Mouse (Mus musculus) midbrain, embryonic 14.5 days (tissue): Measurements from ENCODE around the gene Slc37a2. TPM values are rescaled to one million over a fixed set of nuclear protein-coding genes. Genes with fewer than 3 reads are reported as not detected.

Experiments
- ATAC-seq: fragments of 200-750 bp; cut with Nextera tagmentation; 2 replicates; pipeline ENCODE4 v1.8.0; 2017; ENCODE audit warnings: moderate number of reproducible peaks, moderate library complexity; ENCODE audit not compliant: low FRiP score, low TSS enrichment
- DNase-seq: peaks from one replicate; pipeline ENCODE4 v3.0.0-alpha.2; 2015
- H3K27ac ChIP-seq: fragments of 300-500 bp; sonication (generic); replicated peaks from 2 replicates; pipeline ENCODE4 v1.5.1; 2014; ENCODE audit warnings: mild to moderate bottlenecking, low read depth, low read length, moderate library complexity
- H3K27me3 ChIP-seq: fragments of 300-500 bp; sonication (generic); 2 replicates; pipeline ENCODE4 v1.6.1; 2014; ENCODE audit warnings: low read length, control low read depth, mixed read lengths; ENCODE audit not compliant: control insufficient read depth, insufficient read depth
- H3K36me3 ChIP-seq: fragments of 300-500 bp; sonication (generic); 2 replicates; pipeline ENCODE4 v1.6.1; 2014; ENCODE audit warnings: low read length, control low read depth; ENCODE audit not compliant: control insufficient read depth, insufficient read depth
- H3K4me1 ChIP-seq: fragments of 300-500 bp; sonication (generic); 2 replicates; pipeline ENCODE4 v1.6.1; 2014; ENCODE audit warnings: mild to moderate bottlenecking, antibody characterized with exemption, low read length, control low read depth; ENCODE audit not compliant: control insufficient read depth, insufficient read depth
- H3K4me2 ChIP-seq: fragments of 300-500 bp; sonication (generic); 2 replicates; pipeline ENCODE4 v1.6.1; 2014; ENCODE audit warnings: mild to moderate bottlenecking, low read length, moderate library complexity
- H3K4me3 ChIP-seq: fragments of 300-500 bp; sonication (generic); replicated peaks from 2 replicates; pipeline ENCODE4 v1.5.1; 2014; ENCODE audit warnings: low read depth, low read length
- H3K9ac ChIP-seq: fragments of 300-500 bp; sonication (generic); replicated peaks from 2 replicates; pipeline ENCODE4 v1.6.1; 2014; ENCODE audit warnings: mild to moderate bottlenecking, low read length, moderate library complexity
- H3K9me3 ChIP-seq: fragments of 300-500 bp; sonication (generic); 2 replicates; pipeline ENCODE4 v1.6.1; 2016; ENCODE audit warnings: low read length, control low read depth, mixed read lengths; ENCODE audit not compliant: control insufficient read depth
- WGBS: fragments of 180-500 bp; shearing (Covaris S2); extraction: QIAGEN DNeasy Blood & Tissue Kit; methylation state at CpG from one replicate; pipeline ENCODE4 v1.1.7; 2014; 5-methylcytosine and 5-hydroxymethylcytosine counted together
- polyA plus RNA-seq: library from polyadenylated mRNA; unstranded; fragments of >200 nt; fragmentation: Nextera tagmentation; extraction: Ambion mirVana; gene quantifications from 2 replicates; pipeline ENCODE4 v1.2.1, GENCODE M21; 2014

Gene Slc37a2
- polyA plus RNA-seq, 1 experiment from 2014 or later: 1.7 TPM

DNA sequence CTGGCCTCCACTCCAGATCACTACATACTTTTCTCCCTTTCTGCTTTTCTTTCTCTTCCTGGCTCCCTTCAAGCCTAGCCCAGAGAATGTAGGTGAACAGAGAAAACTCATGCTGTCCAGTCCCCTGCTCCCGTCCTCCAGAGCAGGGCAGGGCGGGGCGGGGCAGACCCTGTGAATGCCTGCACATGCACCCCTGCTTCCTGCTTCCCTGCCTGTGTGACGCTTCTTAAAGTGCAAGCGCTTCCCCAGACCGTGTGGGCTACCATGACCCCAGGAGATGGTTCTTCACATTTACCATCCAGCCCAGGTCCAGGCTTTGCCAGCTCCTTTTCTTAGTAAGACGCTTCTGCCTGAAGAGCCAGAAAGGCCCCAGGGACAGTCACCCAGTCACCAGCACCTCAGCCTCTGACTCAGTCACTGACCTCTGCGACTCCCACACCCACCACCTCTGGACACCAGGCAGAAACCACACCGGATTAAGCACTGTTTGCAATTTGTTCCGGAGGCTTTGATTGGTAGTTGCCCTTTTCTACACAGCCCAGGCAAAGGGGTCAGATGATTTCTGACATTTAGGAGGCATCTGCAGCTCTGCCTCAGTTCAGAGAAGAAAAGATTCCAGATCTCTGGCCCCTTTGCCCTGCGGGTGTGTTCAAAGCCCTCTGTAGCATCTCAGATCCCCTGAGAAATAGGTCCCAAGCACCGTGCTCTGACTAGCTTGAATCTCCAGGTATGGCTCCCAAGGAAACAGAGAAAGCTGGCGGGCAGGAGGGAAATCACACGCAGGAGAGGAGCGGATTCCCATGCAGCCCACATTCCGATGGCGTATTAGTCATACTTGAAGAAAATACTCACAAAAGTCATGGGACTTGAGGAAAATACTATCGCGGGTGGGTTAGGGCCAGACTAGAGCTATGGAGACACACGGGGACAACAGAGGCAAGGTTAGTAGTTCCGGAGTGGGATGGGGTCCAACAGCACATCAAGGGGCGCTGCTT is 23.0 kb downstream of the Slc37a2 start:
- no peak for DNase-seq
- Histone ChIP-seq H3K9ac (no peak overlapping the region), H3K4me3 (no peak overlapping the region), H3K36me3 (no peaks in the 10 kb centered on the region), H3K4me1 (no peaks in the 10 kb centered on the region), H3K27me3 (no peaks in the 10 kb centered on the region), H3K9me3 (no peaks in the 10 kb centered on the region), H3K4me2 (no peak overlapping the region), H3K27ac (no peak overlapping the region)
- 50% methylated on average over 22 of the region's 22 CpGs for WGBS
- ATAC-seq: no peak

DNA sequence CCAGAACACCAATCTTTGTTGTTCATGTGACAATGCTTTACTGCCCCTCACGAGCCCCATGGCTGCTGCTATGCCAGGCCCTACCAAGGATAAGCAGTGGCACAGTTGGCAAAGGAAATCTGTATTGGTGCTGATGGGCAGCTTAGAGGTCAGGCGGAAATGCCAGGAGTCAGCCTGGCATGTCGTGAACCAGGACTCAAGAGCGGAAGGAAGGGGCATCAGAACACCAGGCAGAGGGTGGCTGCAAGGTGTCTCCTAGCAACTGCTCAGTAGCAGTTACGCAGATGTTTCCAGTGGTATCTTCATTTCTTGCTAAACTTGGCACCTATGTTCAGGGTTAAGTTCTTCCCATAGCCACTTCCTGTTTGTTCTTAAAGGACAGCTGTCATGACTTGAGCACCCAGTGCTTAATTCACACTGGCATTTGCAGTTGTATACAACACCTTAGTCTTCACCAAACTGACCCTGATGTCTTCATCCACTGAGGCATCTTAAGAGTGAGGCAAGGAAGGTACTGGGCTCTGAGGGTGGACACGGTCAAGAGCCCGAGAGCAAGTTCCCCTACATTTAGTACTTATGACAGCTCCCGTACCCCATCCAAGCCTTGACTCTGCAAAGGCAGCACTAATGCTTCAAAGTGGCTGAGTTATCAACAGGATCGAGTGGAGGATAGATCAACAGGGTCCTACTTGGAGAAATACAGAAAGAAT is 24.9 kb downstream of the Slc37a2 start:
- DNase-seq (no peak), ATAC-seq (no peak)
- WGBS: 91% methylated on average over 9 of the region's 9 CpGs

DNA sequence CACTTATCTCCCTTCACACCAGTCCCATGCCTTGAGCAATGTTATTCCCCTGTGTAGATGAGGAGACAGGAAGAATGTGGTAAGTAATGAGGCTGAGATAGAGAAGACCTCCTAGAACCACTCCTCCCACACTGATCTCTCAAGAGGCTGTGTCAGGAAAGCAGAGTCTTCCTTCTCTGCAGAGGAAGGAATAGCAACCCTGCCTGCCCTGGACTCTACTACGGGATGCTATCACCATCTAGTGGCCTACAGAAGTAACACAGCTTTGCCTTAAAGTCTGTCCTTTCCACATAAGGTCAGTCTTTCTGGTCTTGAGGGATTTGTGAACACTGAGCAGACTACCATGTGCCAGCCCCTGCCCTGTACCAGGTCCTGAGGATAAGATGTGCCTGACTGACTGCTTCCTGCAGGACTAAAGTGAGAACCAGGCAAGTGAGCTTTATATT is 25.6 kb downstream of the Slc37a2 start:
- H3K4me3 ChIP-seq: no peak overlapping the region
- no peaks in the 10 kb centered on the region for H3K27me3 ChIP-seq
- H3K4me1 ChIP-seq: no peaks in the 10 kb centered on the region
- H3K9ac ChIP-seq: no peak overlapping the region
- H3K4me2 ChIP-seq: no peak overlapping the region
- H3K36me3 ChIP-seq: no peaks in the 10 kb centered on the region
- peak; percentile 82 for ATAC-seq
- no peak overlapping the region for H3K27ac ChIP-seq
- peak; percentile 88 for DNase-seq
- no peaks in the 10 kb centered on the region for H3K9me3 ChIP-seq
- WGBS: 0% methylated on average over 1 of the region's 1 CpGs

More for the DNA sequence above, 24.9 kb downstream of the Slc37a2 start:
- H3K4me3 ChIP-seq: no peak overlapping the region
- no peaks in the 10 kb centered on the region for H3K36me3 ChIP-seq
- no peaks in the 10 kb centered on the region for H3K4me1 ChIP-seq
- H3K9me3 ChIP-seq: no peaks in the 10 kb centered on the region
- no peak overlapping the region for H3K4me2 ChIP-seq
- H3K9ac ChIP-seq: no peak overlapping the region
- no peak overlapping the region for H3K27ac ChIP-seq
- H3K27me3 ChIP-seq: no peaks in the 10 kb centered on the region

DNA sequence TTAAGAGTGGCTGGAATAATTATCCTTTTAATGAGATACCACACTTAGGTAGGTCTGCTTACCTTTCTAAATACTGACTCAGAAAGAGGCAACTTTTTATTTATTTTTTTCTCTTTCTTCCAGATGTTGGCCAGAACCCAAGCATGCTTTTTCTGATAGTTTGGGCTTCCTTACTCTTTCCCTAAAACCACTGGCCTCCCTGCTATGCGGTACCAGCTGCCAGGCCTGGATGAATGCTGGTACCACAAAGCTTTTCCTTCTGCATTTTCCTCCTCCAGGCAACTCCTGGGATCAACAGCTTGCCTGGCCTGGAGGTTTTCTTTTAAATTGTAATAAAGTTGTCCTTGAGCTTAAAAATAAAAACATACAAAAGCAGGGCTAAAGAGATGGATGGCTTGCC is 30.0 kb downstream of the Slc37a2 start:
- Histone ChIP-seq H3K27ac (no peak overlapping the region), H3K4me3 (no peak overlapping the region), H3K9ac (no peak overlapping the region), H3K36me3 (0 out of 2 replicates have a peak, but pooled peaks cover 3% of the 10 kb centered on the region), H3K27me3 (no peaks in the 10 kb centered on the region), H3K9me3 (no peaks in the 10 kb centered on the region), H3K4me1 (peaks cover 2% of the 10 kb centered on the region; the same call in 1 of the 2 replicates), H3K4me2 (no peak overlapping the region)
- no peak for ATAC-seq
- WGBS: 91% methylated on average over 1 of the region's 1 CpGs
- DNase-seq: no peak

DNA sequence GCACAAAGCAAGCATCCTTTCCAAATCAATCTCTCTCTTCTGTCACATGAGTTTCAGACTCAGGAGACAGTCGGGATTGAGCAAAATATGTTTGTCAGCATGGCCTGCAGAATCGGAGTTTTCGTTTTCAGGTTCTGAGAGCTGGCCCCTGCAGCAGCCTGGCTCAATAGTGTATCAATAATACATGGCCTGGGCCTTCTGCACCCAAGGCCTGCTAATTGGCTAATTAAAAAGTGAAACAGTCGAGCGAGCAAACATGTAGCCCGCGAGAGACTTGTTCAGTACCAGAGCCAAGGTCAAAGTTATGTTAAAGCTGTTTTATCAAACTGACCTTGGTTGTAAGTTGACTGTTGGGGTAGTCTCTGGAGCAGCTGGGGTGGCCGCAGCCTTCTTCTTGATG is 34.8 kb downstream of the Slc37a2 start:
- Histone ChIP-seq H3K9me3 (no peaks in the 10 kb centered on the region), H3K9ac (no peak overlapping the region), H3K36me3 (0 out of 2 replicates have a peak, but pooled peaks cover 3% of the 10 kb centered on the region), H3K27me3 (no peaks in the 10 kb centered on the region), H3K4me2 (no peak overlapping the region), H3K4me3 (no peak overlapping the region), H3K4me1 (peaks cover 2% of the 10 kb centered on the region; the same call in 1 of the 2 replicates), H3K27ac (no peak overlapping the region; the same call in 1 of the 2 replicates)
- DNase-seq: peak; percentile 31
- no peak; the same call in 1 of the 2 replicates for ATAC-seq
- 72% methylated on average over 8 of the region's 8 CpGs for WGBS

DNA sequence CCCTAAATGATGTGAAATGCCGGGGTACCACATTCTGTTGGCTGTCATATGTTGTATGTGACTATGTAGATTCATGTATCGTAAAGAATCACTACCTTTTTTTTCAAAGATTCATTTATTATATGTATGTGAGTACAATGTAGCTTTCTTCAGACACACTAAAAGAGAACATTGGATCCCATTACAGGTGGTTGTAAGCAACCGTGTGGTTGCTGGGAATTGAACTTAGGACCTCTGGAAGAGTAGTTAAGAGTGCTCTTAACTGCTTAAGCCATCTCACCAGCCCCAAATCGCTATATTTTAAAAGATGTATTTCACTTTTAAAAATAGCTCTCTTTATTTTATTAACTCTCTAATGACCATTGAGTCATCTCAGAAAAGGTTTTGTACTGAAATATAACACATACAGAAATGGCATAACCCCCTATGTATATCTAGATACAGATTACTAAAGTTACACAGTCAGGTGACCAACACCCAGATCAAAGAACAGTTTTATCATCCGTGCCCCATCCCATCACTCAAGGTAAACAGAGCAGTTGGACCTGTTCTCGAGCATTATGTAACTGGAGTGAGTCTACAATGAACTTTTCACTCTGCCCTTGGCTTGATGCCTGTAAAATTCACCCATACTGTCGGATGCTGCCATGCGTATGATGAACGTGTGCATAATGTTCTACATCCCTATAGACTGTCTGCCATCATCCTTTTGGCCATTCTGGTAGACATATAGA is 41.0 kb downstream of the Slc37a2 start:
- Histone ChIP-seq H3K4me1 (no peaks in the 10 kb centered on the region), H3K4me3 (no peak overlapping the region), H3K36me3 (no peaks in the 10 kb centered on the region), H3K9ac (no peak overlapping the region), H3K27me3 (no peaks in the 10 kb centered on the region), H3K9me3 (no peaks in the 10 kb centered on the region), H3K4me2 (no peak overlapping the region), H3K27ac (no peak overlapping the region)
- ATAC-seq (no peak), DNase-seq (no peak)
- 91% methylated on average over 9 of the region's 9 CpGs for WGBS

DNA sequence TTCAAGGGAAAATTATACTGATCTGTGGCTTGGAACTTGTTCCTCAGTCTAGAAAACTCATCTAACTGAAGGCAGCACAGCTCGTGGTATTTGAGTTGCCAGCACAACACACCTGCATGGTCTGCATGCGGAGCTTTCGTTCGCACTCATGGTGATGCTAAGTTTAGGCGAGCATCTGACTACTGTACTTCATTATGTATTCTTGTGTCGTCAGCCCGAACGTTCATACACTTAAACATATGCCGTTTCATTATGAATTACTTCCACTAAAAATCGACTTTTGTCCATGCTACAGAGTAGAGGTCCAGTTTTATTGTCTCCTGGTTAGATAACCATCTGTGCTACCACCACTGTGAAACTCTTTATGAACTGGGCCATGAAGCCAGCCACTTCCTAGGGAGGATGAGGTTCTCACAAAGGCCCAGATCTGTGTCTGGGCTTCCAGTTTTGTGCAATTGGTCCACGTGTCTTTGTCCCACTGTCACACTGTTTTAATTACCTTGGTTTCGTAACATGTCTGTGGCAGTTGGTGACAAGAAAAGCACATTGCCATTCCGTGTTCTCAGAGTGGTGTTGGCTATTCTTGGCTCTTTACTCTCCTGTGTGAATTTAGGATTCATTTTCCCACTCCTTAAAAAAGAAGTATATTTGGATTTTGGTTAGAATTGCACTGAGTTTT is 42.3 kb downstream of the Slc37a2 start:
- Histone ChIP-seq H3K9ac (no peak overlapping the region), H3K36me3 (no peaks in the 10 kb centered on the region), H3K4me2 (no peak overlapping the region), H3K27ac (no peak overlapping the region), H3K4me3 (no peak overlapping the region), H3K27me3 (no peaks in the 10 kb centered on the region), H3K4me1 (0 out of 2 replicates have a peak, but pooled peaks cover 3% of the 10 kb centered on the region), H3K9me3 (no peaks in the 10 kb centered on the region)
- DNase-seq (no peak), ATAC-seq (no peak)
- 91% methylated on average over 13 of the region's 13 CpGs for WGBS

DNA sequence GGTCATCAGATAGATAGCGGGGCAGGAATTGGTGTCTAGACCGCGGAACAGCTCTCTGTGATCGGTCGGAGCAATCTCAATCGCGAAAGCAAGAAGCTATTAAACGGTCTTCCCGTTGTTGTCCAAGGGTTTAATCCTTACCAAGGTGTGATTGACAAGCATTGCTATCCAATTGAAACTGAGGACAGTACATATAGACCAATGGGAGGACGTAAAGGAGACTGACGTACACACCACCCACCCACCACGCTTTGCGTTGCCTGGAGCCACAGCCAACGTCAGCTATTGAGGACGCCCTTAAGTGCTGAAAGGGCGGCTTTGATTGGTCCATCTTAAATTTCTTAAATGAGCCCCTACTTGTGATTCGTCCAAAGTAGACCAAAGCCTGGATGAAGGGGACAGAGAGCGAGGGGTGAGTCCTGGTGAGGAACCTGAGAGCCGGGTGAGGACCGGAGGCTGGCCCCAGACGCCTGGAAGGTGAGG is 47.6 kb downstream of the Slc37a2 start, which contains the start of gene Tmem218:
Gene Tmem218, plus strand, starts transcription at position 295 of the 483 bp plus-strand sequence.
- under 1% methylated on average over 21 of the region's 21 CpGs for WGBS
- peak within 1 kb of the TSS; percentile 88 for H3K27ac ChIP-seq
- H3K4me3 ChIP-seq: peak within 1 kb of the TSS; percentile 49
- H3K9ac ChIP-seq: peak within 1 kb of the TSS; percentile 59
- H3K36me3 ChIP-seq: no peaks in the 10 kb centered on the region
- peak; percentile 100 for ATAC-seq
- 0 out of 2 replicates have a peak, but pooled peaks cover 6% of the 10 kb centered on the region for H3K4me1 ChIP-seq
- H3K4me2 ChIP-seq: peak within 1 kb of the TSS; percentile 68
- no peaks in the 10 kb centered on the region for H3K9me3 ChIP-seq
- peak; percentile 98 for DNase-seq
- H3K27me3 ChIP-seq: no peaks in the 10 kb centered on the region
